Mouse (Mus musculus): ENCODE results near the gene BC017158.

DNA sequence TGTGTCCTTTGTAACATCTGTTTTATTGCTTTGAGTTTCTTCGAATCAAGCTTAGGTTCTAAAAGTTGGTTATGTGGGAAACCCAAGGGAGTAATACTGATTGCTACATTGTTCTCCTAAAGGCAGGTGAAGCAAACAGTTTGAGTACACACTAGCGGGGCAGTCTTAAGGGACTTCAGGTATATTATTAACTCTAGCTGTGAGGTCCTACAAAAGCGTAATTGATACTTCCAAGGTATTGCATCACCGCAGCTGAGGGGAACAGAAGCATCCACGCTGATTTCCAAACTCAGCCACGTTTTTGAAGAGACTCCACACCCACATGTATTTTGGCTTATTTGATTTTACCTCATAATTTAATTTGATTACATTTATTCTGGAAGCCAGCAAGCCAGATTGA is 6.2 kb upstream of the BC017158 start:
- TF ChIP-seq CTCF (IDR thresholded peaks at IDR 0.05; ENCODE audit: low read depth) = no peak
- TF ChIP-seq EP300 (IDR thresholded peaks at IDR 0.05; ENCODE audit: low read depth) = no peak
